Mouse (Mus musculus) 416B (cell line): ENCODE results near the gene Rin2.

ENCODE experiments used
- DNase-seq: peaks from one replicate; pipeline ENCODE4 v3.0.0; 2011; ENCODE audit warnings: low read depth

The Rin2 gene

GRCm38 (mm10) chr2:145862206-145862817 is 187.3 kb downstream of the Rin2 start:
- no peak for DNase-seq

- no peak for DNase-seq
These were observed 190.3 kb downstream of the Rin2 start for GRCm38 (mm10) chr2:145865344-145865743.

GRCm38 (mm10) chr2:145866238-145866637 is 191.2 kb downstream of the Rin2 start:
- DNase-seq = peak; percentile 69

- no peak for DNase-seq
These were observed 191.9 kb downstream of the Rin2 start for GRCm38 (mm10) chr2:145866695-145867449.

- no peak for DNase-seq
These were observed 196.3 kb downstream of the Rin2 start for GRCm38 (mm10) chr2:145871308-145871707.

- no peak for DNase-seq
These were observed 197.1 kb downstream of the Rin2 start for GRCm38 (mm10) chr2:145872099-145872498.

- DNase-seq = no peak
These were observed 198.9 kb downstream of the Rin2 start for GRCm38 (mm10) chr2:145873953-145874352.

GRCm38 (mm10) chr2:145874879-145875482 is 200.0 kb downstream of the Rin2 start:
- no peak for DNase-seq

- no peak for DNase-seq
These were observed 202.2 kb downstream of the Rin2 start for GRCm38 (mm10) chr2:145877191-145877590.

- no peak for DNase-seq
These were observed 206.1 kb downstream of the Rin2 start for GRCm38 (mm10) chr2:145880887-145881747.

- DNase-seq = no peak
These were observed 206.9 kb downstream of the Rin2 start for GRCm38 (mm10) chr2:145881932-145882331.

- peak; percentile 34 for DNase-seq
These were observed 207.4 kb downstream of the Rin2 start for GRCm38 (mm10) chr2:145882398-145882797.

- DNase-seq = peak; percentile 12
These were observed 209.3 kb downstream of the Rin2 start for GRCm38 (mm10) chr2:145884036-145884912.

- peak; percentile 42 for DNase-seq
These were observed 210.1 kb downstream of the Rin2 start for GRCm38 (mm10) chr2:145884913-145885785.

- peak; percentile 65 for DNase-seq
These were observed 213.1 kb downstream of the Rin2 start for GRCm38 (mm10) chr2:145887937-145888765.

- no peak for DNase-seq
These were observed 213.9 kb downstream of the Rin2 start for GRCm38 (mm10) chr2:145888766-145889480.

- no peak for DNase-seq
These were observed 215.6 kb downstream of the Rin2 start for GRCm38 (mm10) chr2:145890571-145890970.

GRCm38 (mm10) chr2:145893756-145894155 is 218.7 kb downstream of the Rin2 start:
- DNase-seq = no peak

GRCm38 (mm10) chr2:145898106-145898505 is 223.1 kb downstream of the Rin2 start:
- no peak for DNase-seq
